Comparison of ENCODE assay signal across 18 mouse cellular contexts in genomic region chr2:6320153-6320552, GRCm38 (mm10).
"Had no signal": no experiment of that assay in that cellular context is flagged by ENCODE, and none has a peak within 500 bp of the region (broad histone marks: within the 10 kb centered on the region; RNA-seq: fewer than 3 reads in every experiment).

No protein-coding gene starts in this region.

- H3K9me3 ChIP-seq: megakaryocyte, embryonic 14.5 days; midbrain, embryonic 13.5 days; midbrain, embryonic 15.5 days; neural tube, embryonic 12.5 days had no signal

- DNase-seq: lung, adult 18-20 months; lung, embryonic 14.5 days; lung, postnatal 14 days; lung, postnatal 36 days; retina, postnatal 1 day; right cerebral cortex, adult 18-20 months; right cerebral cortex, postnatal 25 days; right cerebral cortex, postnatal 4 days; spleen, adult 18-20 months; thymus, adult 18-20 months; thymus, postnatal 14 days; thymus, postnatal 36 days had no signal

- H3K4me3 ChIP-seq: megakaryocyte, embryonic 14.5 days; midbrain, embryonic 13.5 days; midbrain, embryonic 15.5 days; neural tube, embryonic 12.5 days had no signal

- H3K27me3 ChIP-seq: midbrain, embryonic 15.5 days; neural tube, embryonic 12.5 days had no signal

- H3K27ac ChIP-seq: macrophage; midbrain, embryonic 13.5 days; midbrain, embryonic 15.5 days; neural tube, embryonic 12.5 days had no signal

- H3K4me2 ChIP-seq: lung, embryonic 14.5 days; midbrain, embryonic 11.5 days; midbrain, embryonic 13.5 days; midbrain, embryonic 15.5 days; neural tube, embryonic 12.5 days had no signal

- ATAC-seq: midbrain, embryonic 13.5 days; midbrain, embryonic 15.5 days had no signal

- H3K9ac ChIP-seq: lung, embryonic 14.5 days; midbrain, embryonic 13.5 days; midbrain, embryonic 15.5 days; neural tube, embryonic 12.5 days had no signal

- H3K36me3 ChIP-seq: midbrain, embryonic 13.5 days; midbrain, embryonic 15.5 days; neural tube, embryonic 12.5 days had no signal
